In the genomic region with DNA sequence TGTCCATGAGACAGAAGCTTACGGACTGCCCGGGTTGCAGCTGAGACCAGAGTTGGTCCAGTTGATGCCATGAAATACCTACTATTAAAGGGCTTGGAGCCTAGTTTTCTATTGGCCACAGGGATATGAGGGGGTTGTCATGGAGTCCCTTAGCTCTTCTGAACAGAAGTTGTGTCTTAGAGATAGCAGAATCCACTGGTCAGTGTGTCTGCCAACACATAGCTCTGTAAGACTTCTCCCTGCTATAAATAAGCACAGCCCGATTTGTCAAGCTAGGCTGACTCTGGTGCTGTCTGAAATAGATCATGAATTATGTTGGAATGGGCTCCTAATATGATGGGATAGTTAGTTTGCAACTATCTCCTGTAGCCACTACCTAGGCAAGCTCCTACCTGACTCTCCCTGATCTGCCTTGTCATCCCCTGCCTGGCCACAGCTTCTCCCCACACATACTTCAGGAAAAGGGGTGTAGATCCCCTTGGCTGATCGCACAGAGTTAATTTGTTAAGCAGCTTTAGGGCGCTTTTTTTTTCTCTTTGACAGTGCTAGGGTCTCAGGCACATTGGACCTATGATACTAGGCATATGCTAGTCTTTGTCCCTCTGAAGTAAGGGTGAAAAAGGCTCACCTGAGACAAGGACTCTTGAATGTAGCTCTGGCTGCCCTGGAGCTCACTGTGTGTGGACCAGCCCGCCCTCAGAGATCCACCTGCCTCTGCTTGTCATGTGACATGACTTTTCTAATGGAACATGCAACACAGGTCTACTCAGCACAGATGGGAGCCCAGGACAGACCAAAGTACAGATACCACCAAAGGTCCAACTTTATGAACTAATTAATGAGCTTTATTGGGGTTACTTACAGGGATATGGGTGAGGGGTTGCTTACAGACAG, we compare ENCODE assay signal across 8 mouse cellular contexts. TPM values are rescaled to one million over a fixed set of nuclear protein-coding genes. Genes with fewer than 3 reads are reported as not detected.
A peak's percentile ranks its signal among the peaks of the same experiment; 100 is the strongest.
DNase-seq lines count a peak whose midpoint lies in the region; ATAC-seq and TF ChIP-seq lines count a peak whose summit lies in the region.

No protein-coding gene starts in this region.

- H3K79me2 ChIP-seq in C2C12 (ENCODE audit: control insufficient read depth, insufficient read depth) = peaks cover 69% of the 10 kb centered on the region

- peak overlapping the region; percentile 60 for H3ac ChIP-seq in C2C12 (ENCODE audit: control insufficient read depth, insufficient read length, low read depth)

- peak; percentile 58 for DNase-seq in c-Kit-positive CD71-positive TER-119-positive erythroid progenitor cells, embryonic 14.5 days (ENCODE audit: low spot score)
- peak; percentile 59 for DNase-seq in heart, postnatal 0 days (ENCODE audit: low spot score)
- DNase-seq in liver, embryonic 11.5 days (ENCODE audit: low spot score) = no peak
- no peak for DNase-seq in retina, postnatal 1 day
- no peak for DNase-seq in adrenal gland, adult 8-10 months
- no peak for DNase-seq in cerebellum, adult 2 months

- peaks cover 51% of the 10 kb centered on the region for H3K79me3 ChIP-seq in C2C12 (ENCODE audit: low read depth)

- TF ChIP-seq EP300 in heart, postnatal 0 days (IDR thresholded peaks at IDR 0.05; ENCODE audit: low read depth) = no peak

- H3K27ac ChIP-seq in heart, postnatal 0 days (ENCODE audit: low read depth) = peak overlapping the region; percentile 93
- H3K27ac ChIP-seq in liver, embryonic 11.5 days (ENCODE audit: low read depth, low read length) = peak overlapping the region; percentile 90
- H3K27ac ChIP-seq in cerebellum, adult 2 months (ENCODE audit: insufficient read depth, low read length) = no peak overlapping the region

- H3K27me3 ChIP-seq in C2C12 (ENCODE audit: control insufficient read depth, insufficient read depth, insufficient read length) = no peaks in the 10 kb centered on the region
- H3K27me3 ChIP-seq in heart, postnatal 0 days (ENCODE audit: control insufficient read depth, insufficient read depth, low read length) = no peaks in the 10 kb centered on the region
- no peaks in the 10 kb centered on the region for H3K27me3 ChIP-seq in liver, embryonic 11.5 days (replicated peaks; ENCODE audit: control insufficient read depth, insufficient read depth, low read length)
- no peaks in the 10 kb centered on the region for H3K27me3 ChIP-seq in cerebellum, adult 2 months (ENCODE audit: control insufficient read depth, insufficient read depth, low read length)

- H3K36me3 ChIP-seq in C2C12 (ENCODE audit: control insufficient read depth, insufficient read depth) = peaks cover 59% of the 10 kb centered on the region
- H3K36me3 ChIP-seq in heart, postnatal 0 days (replicated peaks; ENCODE audit: control insufficient read depth, insufficient read depth, low read length) = peaks cover 33% of the 10 kb centered on the region
- H3K36me3 ChIP-seq in liver, embryonic 11.5 days (ENCODE audit: control insufficient read depth, insufficient read depth, low read length) = peaks cover 54% of the 10 kb centered on the region

- peaks cover 29% of the 10 kb centered on the region for H3K4me1 ChIP-seq in heart, postnatal 0 days (ENCODE audit: control insufficient read depth, insufficient read depth)
- peaks cover 26% of the 10 kb centered on the region for H3K4me1 ChIP-seq in liver, embryonic 11.5 days (replicated peaks; ENCODE audit: control insufficient read depth, insufficient read depth, low read length)
- no peaks in the 10 kb centered on the region for H3K4me1 ChIP-seq in cerebellum, adult 2 months (ENCODE audit: control insufficient read depth, insufficient read depth, low read length)

- no peak for ATAC-seq in heart, postnatal 0 days (ENCODE audit: insufficient read depth, low read depth)
- ATAC-seq in liver, embryonic 11.5 days (replicated peaks; ENCODE audit: low FRiP score) = 0 out of 2 replicates have a peak, but pooled peaks have one; percentile 18
- ATAC-seq in cerebellum, adult (ENCODE audit: insufficient number of reproducible peaks, low FRiP score, low TSS enrichment) = no peak

- TF ChIP-seq POLR2A in cerebellum, adult 2 months (IDR thresholded peaks at IDR 0.05; ENCODE audit: borderline replicate concordance, insufficient read depth, low read length) = no peak

- peak overlapping the region; percentile 73 for H3K4me2 ChIP-seq in heart, postnatal 0 days (ENCODE audit: low read depth, low read length)
- peak overlapping the region; percentile 92 for H3K4me2 ChIP-seq in liver, embryonic 11.5 days

- H3K4me3 ChIP-seq in C2C12 (ENCODE audit: insufficient read depth, poor library complexity, severe bottlenecking) = peak overlapping the region; percentile 49
- H3K4me3 ChIP-seq in heart, postnatal 0 days (ENCODE audit: low read depth, low read length) = peak overlapping the region; percentile 51
- H3K4me3 ChIP-seq in liver, embryonic 11.5 days (ENCODE audit: low read depth, low read length) = peak overlapping the region; percentile 90
- H3K4me3 ChIP-seq in cerebellum, adult 2 months (replicated peaks; ENCODE audit: insufficient read depth, low read depth, low read length) = no peak overlapping the region

- whole genome bisulfite sequencing in heart, postnatal 0 days = 40% methylated on average over 6 of the region's 6 CpGs
- 60% methylated on average over 6 of the region's 6 CpGs for WGBS in liver, embryonic 11.5 days
- WGBS in cerebellum, adult 2 months = 70% methylated on average over 6 of the region's 6 CpGs

- H3K9ac ChIP-seq in heart, postnatal 0 days (replicated peaks; ENCODE audit: low read depth, low read length) = peak overlapping the region; percentile 54
- H3K9ac ChIP-seq in liver, embryonic 11.5 days (ENCODE audit: low read depth, low read length) = peak overlapping the region; percentile 85

- H3K9me3 ChIP-seq in heart, postnatal 0 days (replicated peaks; ENCODE audit: control insufficient read depth, low read length) = no peaks in the 10 kb centered on the region
- H3K9me3 ChIP-seq in liver, embryonic 11.5 days (ENCODE audit: control insufficient read depth, low read length) = no peaks in the 10 kb centered on the region

- no peak for TF ChIP-seq CTCF in C2C12 (IDR thresholded peaks at IDR 0.05; ENCODE audit: control insufficient read depth, insufficient read depth, insufficient read length)
- TF ChIP-seq CTCF in heart, postnatal 0 days (IDR thresholded peaks at IDR 0.05; ENCODE audit: low read depth) = no peak
- no peak for TF ChIP-seq CTCF in cerebellum, adult 2 months (IDR thresholded peaks at IDR 0.05; ENCODE audit: borderline replicate concordance, insufficient read depth, low read depth, low read length)

TF ChIP-seq in C2C12, 6 proteins besides CTCF, POLR2A, EP300 and RAD21:
- TF ChIP-seq FOSL1 (IDR thresholded peaks at IDR 0.05; ENCODE audit: insufficient read depth, low read length, poor library complexity, severe bottlenecking) = no peak
- TF ChIP-seq MYOG (IDR thresholded peaks at IDR 0.05; ENCODE audit: control insufficient read depth, extremely low read depth, insufficient read length) = no peak

RNA-seq across cellular contexts. Expression of a gene that starts 22.8 kb away (rescaled TPM):
- polyA plus RNA-seq in C2C12 (2012; fragmentation: generic; extraction: Trizol) = 175 TPM
- 350 and 355 TPM in 2 replicates for total RNA-seq in heart, postnatal 0 days (2014; rRNA removed; ENCODE audit: low replicate concordance)
- polyA plus RNA-seq in heart, postnatal 0 days (2015; fragmentation: Nextera tagmentation; extraction: Ambion mirVana) = 54.6 and 55.3 TPM in 2 replicates
- polyA plus RNA-seq in liver, embryonic 11.5 days (2014; fragmentation: Nextera tagmentation; extraction: Ambion mirVana) = 119 and 147 TPM in 2 replicates
- 10 to 100 TPM; 82.8 to 96.1 (median 90.0) TPM for total RNA-seq in adrenal gland, adult 8-10 months (2022)
- 30.8 and 32.3 TPM in 2 replicates for polyA plus RNA-seq in cerebellum, adult 2 months (2012; rRNA removed)

RNA-seq across cellular contexts. Expression of a gene that starts 38.5 kb away (rescaled TPM):
- 0.05 TPM for polyA plus RNA-seq in C2C12 (2012; fragmentation: generic; extraction: Trizol)
- not detected in 2 replicates for total RNA-seq in heart, postnatal 0 days (2014; rRNA removed; ENCODE audit: low replicate concordance)
- polyA plus RNA-seq in heart, postnatal 0 days (2015; fragmentation: Nextera tagmentation; extraction: Ambion mirVana) = not detected in 2 replicates
- 0.18 TPM in 1 of 2 replicates, not detected in the other for polyA plus RNA-seq in liver, embryonic 11.5 days (2014; fragmentation: Nextera tagmentation; extraction: Ambion mirVana)
- not detected for total RNA-seq in adrenal gland, adult 8-10 months (2022)
- polyA plus RNA-seq in cerebellum, adult 2 months (2012; rRNA removed) = not detected in 2 replicates

RNA-seq across cellular contexts. Expression of a gene that starts 51.6 kb away (rescaled TPM):
- 0.61 TPM for polyA plus RNA-seq in C2C12 (2012; fragmentation: generic; extraction: Trizol)
- total RNA-seq in heart, postnatal 0 days (2014; rRNA removed; ENCODE audit: low replicate concordance) = 9.0 and 12.3 TPM in 2 replicates
- 8.9 and 9.0 TPM in 2 replicates for polyA plus RNA-seq in heart, postnatal 0 days (2015; fragmentation: Nextera tagmentation; extraction: Ambion mirVana)
- polyA plus RNA-seq in liver, embryonic 11.5 days (2014; fragmentation: Nextera tagmentation; extraction: Ambion mirVana) = 2.4 and 2.5 TPM in 2 replicates
- 10 to 100 TPM in 2 of 4 experiments, 1 to 10 TPM in 2; 4.6 to 13.5 (median 8.9) TPM for total RNA-seq in adrenal gland, adult 8-10 months (2022)
- polyA plus RNA-seq in cerebellum, adult 2 months (2012; rRNA removed) = 3.1 and 3.5 TPM in 2 replicates

RNA-seq across cellular contexts. Expression of a gene that starts 58.1 kb away (rescaled TPM):
- polyA plus RNA-seq in C2C12 (2012; fragmentation: generic; extraction: Trizol) = 0.14 TPM
- total RNA-seq in heart, postnatal 0 days (2014; rRNA removed; ENCODE audit: low replicate concordance) = not detected in 2 replicates
- polyA plus RNA-seq in heart, postnatal 0 days (2015; fragmentation: Nextera tagmentation; extraction: Ambion mirVana) = not detected in 2 replicates
- polyA plus RNA-seq in liver, embryonic 11.5 days (2014; fragmentation: Nextera tagmentation; extraction: Ambion mirVana) = 0.42 and 0.63 TPM in 2 replicates
- under 1 TPM in 2 of 4 experiments, not detected in 2; 0.15 to 0.17 TPM for total RNA-seq in adrenal gland, adult 8-10 months (2022)
- polyA plus RNA-seq in cerebellum, adult 2 months (2012; rRNA removed) = 0.21 and 0.41 TPM in 2 replicates

Comparison
In these comparisons a context has a peak if more than half of its experiments do, and no peak if none do; other contexts are left out.
1. DNase-seq: peak in c-Kit-positive CD71-positive TER-119-positive erythroid progenitor cells, embryonic 14.5 days (single experiment) and heart, postnatal 0 days (single experiment); none in liver, embryonic 11.5 days (single experiment), retina, postnatal 1 day (single experiment), adrenal gland, adult 8-10 months (single experiment) and cerebellum, adult 2 months (0 of 2).